Mouse (Mus musculus) forebrain, embryonic 14.5 days (tissue): ENCODE data around the gene Zup1. TPM values are rescaled to one million over a fixed set of nuclear protein-coding genes. Genes with fewer than 3 reads are reported as not detected.
"Not testable (repeated sequence)": the region's sequence is repeated elsewhere in the genome, so short reads cannot be mapped to it uniquely, and the experiment has no call there.

Experiments used
- ATAC-seq: fragments of 200-750 bp; cut with Nextera tagmentation; 2 replicates; pipeline ENCODE4 v1.8.0; 2017; ENCODE audit warnings: mild to moderate bottlenecking, moderate library complexity
- DNase-seq: peaks from one replicate; pipeline ENCODE4 v3.0.0-alpha.2; 2015; ENCODE audit warnings: low spot score
- H3K27ac ChIP-seq: fragments of 300-500 bp; sonication (generic); 2 replicates; pipeline ENCODE4 v1.5.1; 2014; ENCODE audit warnings: low read depth, mild to moderate bottlenecking, control low read depth, low read length, moderate library complexity
- H3K27me3 ChIP-seq: fragments of 300-500 bp; sonication (generic); replicated peaks from 2 replicates; pipeline ENCODE4 v1.6.1; 2014; ENCODE audit warnings: low read length, control low read depth, mixed read lengths; ENCODE audit not compliant: control insufficient read depth, insufficient read depth
- H3K36me3 ChIP-seq: fragments of 300-500 bp; sonication (generic); 2 replicates; pipeline ENCODE4 v1.6.1; 2014; ENCODE audit warnings: low read length, control low read depth; ENCODE audit not compliant: control insufficient read depth, insufficient read depth
- H3K4me1 ChIP-seq: fragments of 300-500 bp; sonication (generic); 2 replicates; pipeline ENCODE4 v1.6.1; 2014; ENCODE audit warnings: antibody characterized with exemption, low read length, control low read depth; ENCODE audit not compliant: control insufficient read depth, insufficient read depth
- H3K4me2 ChIP-seq: fragments of 300-500 bp; sonication (generic); 2 replicates; pipeline ENCODE4 v1.6.1; 2014; ENCODE audit warnings: mild to moderate bottlenecking, control low read depth, low read length
- H3K4me3 ChIP-seq: fragments of 300-500 bp; sonication (generic); 2 replicates; pipeline ENCODE4 v1.5.1; 2014; ENCODE audit warnings: low read depth, low read length, control low read depth
- H3K9ac ChIP-seq: fragments of 300-500 bp; sonication (generic); 2 replicates; pipeline ENCODE4 v1.6.1; 2014; ENCODE audit warnings: mild to moderate bottlenecking, low read length, control low read depth, moderate library complexity
- H3K9me3 ChIP-seq: fragments of 300-500 bp; sonication (generic); replicated peaks from 2 replicates; pipeline ENCODE4 v1.6.1; 2016; ENCODE audit warnings: low read length, control low read depth, mixed read lengths; ENCODE audit not compliant: control insufficient read depth
- WGBS: fragments of 180-500 bp; shearing (Covaris S2); extraction: QIAGEN DNeasy Blood & Tissue Kit; methylation state at CpG from one replicate; pipeline ENCODE4 v1.1.7; 2014; 5-methylcytosine and 5-hydroxymethylcytosine counted together
- polyA plus RNA-seq: library from polyadenylated mRNA; unstranded; fragments of >200 nt; fragmentation: Nextera tagmentation; extraction: Ambion mirVana; gene quantifications from 2 replicates; pipeline ENCODE4 v1.2.1, GENCODE M21; 2014

The Zup1 gene
- 21.4 and 22.8 TPM in 2 replicates for polyA plus RNA-seq

DNA sequence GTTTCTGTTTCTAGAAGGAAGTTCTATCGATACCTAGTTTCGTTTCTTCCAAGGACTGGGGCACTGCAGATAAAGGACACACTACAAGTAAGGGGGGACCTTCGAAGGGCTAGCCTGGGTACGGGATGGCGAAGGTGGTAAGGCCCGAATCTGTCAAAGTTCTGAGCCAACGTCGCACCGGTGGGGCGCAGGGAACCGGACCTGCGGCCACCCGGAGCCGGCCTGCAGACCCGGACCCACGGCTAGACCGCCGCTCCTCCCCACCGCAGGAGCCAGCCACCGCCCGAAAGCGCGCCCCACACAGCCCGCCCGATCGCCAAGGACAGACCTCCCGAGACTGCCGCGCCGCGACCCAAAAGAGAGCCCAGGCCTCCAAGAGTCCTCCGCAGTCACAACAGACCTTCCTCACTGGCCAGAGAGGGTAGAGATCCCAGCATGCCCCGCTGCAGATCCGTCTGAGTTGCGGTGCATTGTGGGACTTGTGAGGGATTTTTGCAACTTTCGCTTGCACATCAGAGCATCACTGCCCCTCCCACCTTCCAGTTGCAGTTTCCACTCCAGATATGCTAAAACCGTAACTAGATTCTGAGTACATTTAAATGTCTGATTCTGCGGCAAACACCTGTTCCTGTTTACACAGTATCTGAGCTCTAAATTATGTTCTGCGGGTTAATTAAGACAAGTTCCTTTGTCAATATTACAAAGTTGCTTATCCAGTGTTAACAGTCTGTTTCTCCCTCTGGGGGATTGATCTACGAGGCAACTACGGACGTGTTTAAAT is at the start of gene Zup1:
Zup1 (minus strand) TSS at position 467 of the 781 bp plus-strand sequence.
- 0 out of 2 replicates have a peak within 1 kb of the TSS, but pooled peaks have one; percentile 35 for H3K27ac ChIP-seq
- peaks cover 3% of the 10 kb centered on the region; the same call in 1 of the 2 replicates for H3K4me1 ChIP-seq
- H3K9me3 ChIP-seq, result no peaks in the 10 kb centered on the region
- peak within 1 kb of the TSS; percentile 88 for H3K9ac ChIP-seq
- 3% methylated on average over 42 of the region's 42 CpGs for WGBS
- H3K4me3 ChIP-seq, result peak within 1 kb of the TSS; percentile 63
- peak within 1 kb of the TSS; percentile 55 for H3K4me2 ChIP-seq
- no peaks in the 10 kb centered on the region for H3K27me3 ChIP-seq
- ATAC-seq, result peak; percentile 98
- peaks cover 7% of the 10 kb centered on the region; the same call in 1 of the 2 replicates for H3K36me3 ChIP-seq
- peak; percentile 93 for DNase-seq

DNA sequence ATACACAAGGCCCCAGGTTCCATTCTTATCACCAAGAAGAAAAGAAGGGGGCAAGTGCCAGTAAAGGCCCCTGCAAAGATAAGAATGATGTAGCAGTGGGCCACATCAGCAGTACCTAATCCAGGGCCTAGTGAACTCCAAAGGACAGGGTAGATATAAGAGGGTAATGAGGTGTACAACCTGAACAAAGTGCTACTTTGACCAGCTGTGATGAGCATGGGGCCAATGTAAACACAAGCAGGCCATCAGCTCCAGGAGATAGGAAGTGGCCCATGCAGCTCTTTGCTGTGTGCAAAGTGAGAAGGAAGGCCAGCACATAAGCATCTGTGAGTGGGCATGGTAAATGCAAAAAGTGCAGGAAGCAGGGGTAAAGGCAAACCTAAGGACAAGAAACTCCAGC is 47.3 kb upstream of the Zup1 start:
- Histone ChIP-seq H3K27ac (no peak overlapping the region), H3K4me3 (no peak overlapping the region), H3K4me2 (no peak overlapping the region), H3K4me1 (no peaks in the 10 kb centered on the region), H3K9ac (no peak overlapping the region), H3K36me3 (peaks cover 81% of the 10 kb centered on the region), H3K27me3 (no peaks in the 10 kb centered on the region), H3K9me3 (no peaks in the 10 kb centered on the region)
- no peak for ATAC-seq
- no peak for DNase-seq

DNA sequence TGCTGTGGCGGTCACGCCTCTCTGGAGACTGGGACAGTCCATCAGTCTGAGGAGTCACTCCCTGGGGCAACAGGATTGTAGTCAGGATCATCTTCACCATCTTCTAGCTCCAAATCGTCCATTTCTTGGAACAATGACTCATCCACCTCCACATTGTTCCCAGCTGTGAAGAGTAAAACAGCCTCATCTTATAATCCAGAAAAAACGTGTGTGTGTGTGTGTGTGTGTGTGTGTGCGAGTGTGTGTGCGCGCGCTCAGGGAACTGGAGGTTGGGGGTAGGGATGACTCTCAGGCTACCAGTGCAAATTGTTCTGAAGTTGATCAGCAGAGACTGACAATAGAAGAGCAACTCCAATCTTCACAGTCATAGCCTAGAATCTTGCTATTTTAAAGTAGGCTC is 45.6 kb upstream of the Zup1 start:
- H3K27ac ChIP-seq, H3K9ac ChIP-seq, H3K4me2 ChIP-seq, H3K4me1 ChIP-seq, H3K9me3 ChIP-seq, H3K4me3 ChIP-seq, H3K27me3 ChIP-seq, DNase-seq, ATAC-seq: not testable (repeated sequence)
- 88% methylated on average over 6 of the region's 8 CpGs for WGBS
- H3K36me3 ChIP-seq, result peaks cover 82% of the 10 kb centered on the region

DNA sequence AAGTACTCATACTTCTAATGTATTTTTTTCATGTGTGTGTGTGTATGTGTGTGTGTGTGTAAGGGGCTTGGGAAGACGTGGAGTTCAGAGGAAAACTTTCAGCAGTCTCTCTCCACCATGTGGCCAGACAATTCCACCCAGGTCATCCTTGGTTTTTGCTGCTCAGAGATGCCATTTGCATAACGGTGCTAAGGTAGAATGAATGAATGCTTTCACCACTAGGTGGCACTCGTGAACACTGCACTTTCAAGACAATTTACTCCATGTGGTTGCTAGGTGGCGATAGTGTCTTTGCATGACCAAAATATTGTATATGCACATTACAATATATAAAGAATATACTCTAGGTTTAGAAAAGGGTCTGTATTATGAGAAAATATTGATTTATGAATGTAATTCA is 35.7 kb upstream of the Zup1 start:
- Histone ChIP-seq H3K27ac (no peak overlapping the region), H3K27me3 (no peaks in the 10 kb centered on the region), H3K4me2 (no peak overlapping the region), H3K9ac (no peak overlapping the region), H3K4me1 (no peaks in the 10 kb centered on the region), H3K36me3 (peaks cover 16% of the 10 kb centered on the region; the same call in 1 of the 2 replicates), H3K9me3 (no peaks in the 10 kb centered on the region), H3K4me3 (no peak overlapping the region)
- peak; percentile 89 for DNase-seq
- peak; percentile 73 for ATAC-seq
- 20% methylated on average over 4 of the region's 4 CpGs for WGBS

DNA sequence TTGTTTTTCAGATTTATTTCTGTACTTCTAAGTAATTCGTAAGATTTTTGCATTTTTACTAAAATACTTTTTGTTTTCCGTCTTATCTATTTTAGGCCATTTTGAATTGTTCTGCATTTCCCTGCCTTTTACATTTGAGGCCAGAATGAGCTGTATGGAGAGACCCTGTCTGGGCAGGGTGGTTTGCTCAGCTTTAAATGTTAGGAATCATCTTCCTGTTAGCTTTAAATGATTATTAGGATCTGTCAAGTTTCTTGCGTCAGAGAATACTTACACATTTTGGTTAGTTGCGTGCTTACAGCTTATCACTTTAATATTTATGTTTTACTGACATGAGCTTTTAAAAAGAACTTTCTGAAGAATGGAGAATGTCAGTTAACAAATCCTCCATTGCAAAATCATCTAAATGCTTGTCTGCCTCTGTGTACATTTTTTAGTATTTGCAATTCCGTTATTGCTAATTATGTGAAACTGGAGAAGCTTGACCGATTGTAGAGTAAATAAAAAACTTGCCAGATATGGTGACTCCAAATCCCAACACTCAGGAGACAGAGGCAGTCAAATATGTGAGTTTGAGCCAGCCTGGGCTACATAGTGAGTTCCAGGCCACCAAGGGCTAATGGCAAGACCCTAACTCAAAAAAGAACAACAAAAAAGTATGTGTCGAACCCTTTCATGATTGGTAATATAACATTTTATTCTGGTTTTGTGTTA is 23.9 kb upstream of the Zup1 start:
- Histone ChIP-seq H3K36me3 (no peaks in the 10 kb centered on the region), H3K9me3 (no peaks in the 10 kb centered on the region), H3K4me3 (no peak overlapping the region), H3K4me1 (no peaks in the 10 kb centered on the region), H3K9ac (no peak overlapping the region), H3K27ac (no peak overlapping the region), H3K27me3 (no peaks in the 10 kb centered on the region), H3K4me2 (no peak overlapping the region)
- WGBS, result 94% methylated on average over 7 of the region's 7 CpGs
- DNase-seq (no peak), ATAC-seq (no peak)

DNA sequence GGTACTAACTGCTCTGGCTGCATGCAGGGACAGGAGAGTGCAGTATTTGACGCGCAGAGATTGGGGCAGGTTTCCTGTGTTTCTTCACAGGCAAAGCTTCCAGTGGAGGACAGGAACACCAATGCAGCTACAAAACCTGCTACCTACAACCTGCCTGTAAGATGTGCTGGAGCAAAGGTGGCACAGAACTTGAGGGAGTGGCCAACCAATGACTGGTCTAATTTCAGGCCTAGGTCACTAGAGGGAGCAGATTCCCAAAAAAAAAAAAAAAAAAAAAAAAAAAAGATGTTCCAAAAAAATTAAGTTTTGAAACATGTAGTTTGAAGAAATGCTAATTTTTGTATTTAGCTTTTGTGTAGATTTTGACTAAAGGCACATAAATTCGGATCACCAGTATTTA is 1.4 kb upstream of the Zup1 start:
- Histone ChIP-seq H3K36me3 (peaks cover 4% of the 10 kb centered on the region; the same call in 1 of the 2 replicates), H3K4me2 (no peak overlapping the region), H3K9me3 (no peaks in the 10 kb centered on the region), H3K27ac (no peak overlapping the region), H3K27me3 (no peaks in the 10 kb centered on the region), H3K4me1 (peaks cover 3% of the 10 kb centered on the region; the same call in 1 of the 2 replicates), H3K4me3 (no peak overlapping the region), H3K9ac (no peak overlapping the region)
- DNase-seq (no peak), ATAC-seq (no peak)
- WGBS, result 82% methylated on average over 3 of the region's 3 CpGs

DNA sequence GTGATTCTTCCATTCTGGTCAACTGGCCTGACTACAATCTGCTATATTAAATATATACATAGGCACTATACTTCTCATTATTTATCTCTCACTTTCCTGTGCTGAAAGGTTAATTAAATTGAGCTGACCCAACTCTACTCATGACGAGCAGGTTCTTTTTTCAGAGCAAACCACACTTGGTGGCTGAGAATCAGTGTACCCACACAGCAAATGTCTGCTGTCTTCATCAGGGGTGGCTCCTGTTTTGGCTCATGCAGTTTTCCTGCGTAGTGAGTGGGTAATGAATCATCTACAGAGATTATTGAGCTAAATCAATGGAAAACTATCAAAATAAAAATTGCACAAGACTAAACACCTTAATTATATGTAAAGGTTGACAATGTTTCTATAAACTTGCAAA is 4.7 kb downstream of the Zup1 start:
- H3K9ac ChIP-seq, result no peak overlapping the region
- H3K36me3 ChIP-seq, result peaks cover 29% of the 10 kb centered on the region
- ATAC-seq (no peak), DNase-seq (no peak)
- H3K9me3 ChIP-seq, result no peaks in the 10 kb centered on the region
- H3K4me3 ChIP-seq, result no peak overlapping the region
- H3K27ac ChIP-seq, result no peak overlapping the region
- H3K27me3 ChIP-seq, result no peaks in the 10 kb centered on the region
- peaks cover 3% of the 10 kb centered on the region; the same call in 1 of the 2 replicates for H3K4me1 ChIP-seq
- WGBS, result 84% methylated on average over 2 of the region's 2 CpGs
- no peak overlapping the region for H3K4me2 ChIP-seq

DNA sequence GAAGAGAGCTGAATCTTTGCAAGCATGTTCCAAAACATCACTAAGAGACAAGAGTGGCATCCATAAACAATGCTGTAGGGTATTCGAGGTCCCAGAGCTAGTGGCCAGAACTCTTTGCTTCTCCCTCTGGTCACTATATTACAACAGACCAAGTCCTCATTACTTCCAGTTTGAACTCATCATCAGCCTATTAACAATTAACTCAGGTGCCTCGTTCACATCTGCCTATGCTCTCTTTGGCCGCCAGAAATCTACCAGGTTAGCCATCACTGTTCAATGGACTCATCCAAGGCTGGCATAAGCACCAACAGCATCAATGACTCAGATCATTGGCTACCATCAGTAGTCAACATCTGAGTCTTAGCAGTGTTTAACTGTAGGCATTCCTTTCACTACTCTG is 5.7 kb downstream of the Zup1 start:
- no peak overlapping the region for H3K4me2 ChIP-seq
- no peaks in the 10 kb centered on the region for H3K27me3 ChIP-seq
- H3K36me3 ChIP-seq, result peaks cover 32% of the 10 kb centered on the region
- no peaks in the 10 kb centered on the region for H3K9me3 ChIP-seq
- H3K27ac ChIP-seq, result no peak overlapping the region
- 94% methylated on average over 3 of the region's 3 CpGs for WGBS
- DNase-seq, result no peak
- H3K4me3 ChIP-seq, result no peak overlapping the region
- peaks cover 3% of the 10 kb centered on the region; the same call in 1 of the 2 replicates for H3K4me1 ChIP-seq
- H3K9ac ChIP-seq, result no peak overlapping the region
- ATAC-seq, result no peak

DNA sequence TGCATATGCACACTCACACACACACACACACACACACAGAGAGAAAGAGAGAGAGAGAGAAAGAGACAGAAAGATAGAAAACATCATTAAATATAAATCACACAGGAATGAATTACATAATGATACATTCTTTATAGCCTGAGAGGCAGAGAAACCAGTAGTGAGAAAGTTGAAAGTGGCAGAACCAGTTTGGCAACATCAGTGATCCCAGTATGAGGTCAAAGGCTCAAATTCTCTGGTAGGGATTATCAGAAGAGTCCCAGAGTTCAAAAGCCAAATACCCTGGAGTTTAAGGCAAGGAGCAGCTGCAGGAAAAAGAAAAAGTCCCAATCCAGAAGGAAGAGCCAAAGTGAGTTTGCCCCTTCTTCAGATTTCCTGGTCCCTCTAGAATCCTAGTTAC is 10.4 kb downstream of the Zup1 start:
- no peaks in the 10 kb centered on the region for H3K9me3 ChIP-seq
- ATAC-seq (no peak), DNase-seq (no peak)
- H3K9ac ChIP-seq, result no peak overlapping the region
- no peak overlapping the region for H3K4me3 ChIP-seq
- peaks cover 43% of the 10 kb centered on the region for H3K36me3 ChIP-seq
- H3K27ac ChIP-seq, result no peak overlapping the region
- H3K4me2 ChIP-seq, result no peak overlapping the region
- H3K27me3 ChIP-seq, result no peaks in the 10 kb centered on the region
- H3K4me1 ChIP-seq, result no peaks in the 10 kb centered on the region
